Mouse (Mus musculus) testis, postnatal 14 days (tissue): Measurements from ENCODE around the gene Fgfr1op2.
"Not testable (repeated sequence)": the region's sequence is repeated elsewhere in the genome, so short reads cannot be mapped to it uniquely, and the experiment has no call there.

Source experiments
- DNase-seq: peaks from one replicate; pipeline ENCODE4 v3.0.0; 2021; ENCODE audit warnings: low spot score

Gene Fgfr1op2

DNA sequence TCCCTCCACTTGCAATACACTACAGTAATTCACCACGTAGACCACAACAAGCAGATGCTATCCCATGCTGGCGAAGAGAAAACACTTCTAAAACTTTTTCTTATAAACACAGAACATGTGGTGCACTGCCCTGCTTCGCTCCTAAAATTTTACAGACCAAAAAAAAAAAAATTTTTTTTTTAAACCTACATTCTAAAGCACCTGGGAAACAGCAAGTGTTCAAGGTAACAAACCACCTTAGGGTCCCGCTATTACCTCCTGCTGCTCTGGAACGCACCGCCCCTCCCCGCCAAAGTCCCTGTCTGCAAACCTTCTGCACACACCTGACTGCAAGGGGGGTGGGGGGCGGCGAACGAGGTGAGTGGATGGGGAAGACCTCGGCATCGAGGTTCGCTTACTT is at the start of gene Fgfr1op2:
Fgfr1op2 (plus strand) TSS at position 301 of the 400 bp plus-strand sequence.
- DNase-seq: no peak

DNA sequence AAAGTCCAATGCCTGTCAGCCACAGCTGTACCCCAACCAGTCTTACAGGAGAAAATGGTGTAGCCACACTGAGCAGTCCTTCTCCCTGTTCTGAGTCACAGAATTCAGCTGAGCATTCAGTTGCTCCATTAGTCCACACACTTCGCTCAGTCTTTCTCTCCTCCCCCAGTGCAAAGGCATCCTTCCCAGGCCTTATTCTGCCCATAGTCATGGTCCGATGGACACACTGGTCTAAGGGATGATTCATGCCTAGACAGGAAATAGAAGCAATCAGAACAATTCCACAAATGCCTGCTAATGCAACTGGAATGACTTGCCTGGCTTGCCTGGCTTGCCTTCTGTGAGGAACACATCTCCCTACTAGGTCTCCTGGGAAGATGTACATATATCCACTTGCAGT is 49.5 kb upstream of the Fgfr1op2 start:
- DNase-seq: no peak

DNA sequence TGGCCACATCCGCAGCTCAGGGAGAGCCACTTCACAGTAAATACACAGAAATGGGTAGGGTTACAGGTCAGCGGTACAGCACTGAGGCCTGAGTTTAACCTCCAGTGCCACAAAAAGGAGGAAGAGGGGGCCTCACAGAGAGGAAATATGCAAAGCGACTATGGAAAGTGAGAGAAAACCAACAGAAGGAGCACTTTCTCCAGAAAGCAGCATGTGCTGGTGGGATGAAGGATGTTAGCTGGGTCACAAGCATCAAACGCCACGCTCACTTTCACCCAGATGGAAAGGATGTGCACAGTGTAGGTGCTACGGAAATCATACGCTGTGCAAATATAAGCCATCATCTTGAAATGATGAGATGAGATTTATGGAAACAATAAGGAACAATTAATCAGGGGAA is 46.6 kb upstream of the Fgfr1op2 start:
- no peak for DNase-seq

DNA sequence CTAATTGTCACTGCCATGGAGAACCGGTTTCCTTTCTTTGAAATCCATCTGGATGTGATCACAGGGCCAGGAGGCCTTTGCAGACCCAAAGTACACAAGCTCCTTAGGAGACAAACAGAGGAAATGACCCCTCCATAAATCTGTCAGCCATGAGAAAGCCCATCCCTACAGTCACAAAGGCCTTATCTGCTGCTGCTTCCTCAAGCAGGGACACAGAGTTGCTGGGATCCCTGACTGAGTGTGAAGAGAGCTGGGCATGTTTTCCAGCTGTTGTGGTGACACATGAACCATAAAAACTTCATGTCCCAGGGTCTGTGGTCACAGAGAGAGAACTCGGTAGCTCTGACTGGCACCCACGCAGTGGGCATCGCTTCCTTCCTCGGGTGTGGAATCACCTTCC is 46.2 kb upstream of the Fgfr1op2 start:
- no peak for DNase-seq

DNA sequence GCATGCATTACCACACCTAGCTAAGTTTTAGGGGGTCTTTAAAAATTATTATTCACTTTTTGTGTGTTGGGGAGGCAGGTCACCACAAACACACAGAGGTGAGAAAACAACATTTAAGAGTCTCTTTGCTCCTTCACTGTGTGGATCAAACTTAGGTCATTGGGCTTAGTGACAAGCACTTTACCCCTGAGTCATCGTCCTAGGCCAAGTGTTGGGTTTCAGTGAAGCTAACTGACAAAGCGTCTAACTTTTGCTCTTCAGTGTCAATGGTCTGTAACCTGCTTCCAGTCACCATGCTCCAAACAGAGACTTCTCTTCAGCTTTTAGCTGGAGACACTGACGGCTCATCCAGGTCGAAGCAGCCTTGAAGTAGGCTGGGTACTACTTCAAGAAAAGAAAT is 43.9 kb upstream of the Fgfr1op2 start:
- DNase-seq: no peak

DNA sequence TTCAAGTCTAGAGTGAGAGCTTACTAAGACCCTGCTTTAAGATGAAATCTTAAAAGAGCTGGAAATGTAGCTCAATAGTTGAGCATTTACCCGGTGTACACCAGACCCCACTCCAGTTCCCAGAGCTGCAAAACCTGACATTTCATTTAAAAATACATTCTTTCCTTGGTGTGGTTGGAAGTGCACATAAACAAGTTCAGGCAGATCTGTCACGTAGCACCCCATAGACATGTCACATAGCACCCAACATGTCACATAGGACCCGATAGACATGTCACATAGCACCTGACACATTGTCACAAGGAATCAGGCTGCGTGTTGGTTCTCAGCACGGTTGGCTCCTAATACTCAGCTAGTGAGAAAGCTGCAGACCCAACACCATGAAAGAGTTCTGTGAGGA is 41.5 kb upstream of the Fgfr1op2 start:
- no peak for DNase-seq

DNA sequence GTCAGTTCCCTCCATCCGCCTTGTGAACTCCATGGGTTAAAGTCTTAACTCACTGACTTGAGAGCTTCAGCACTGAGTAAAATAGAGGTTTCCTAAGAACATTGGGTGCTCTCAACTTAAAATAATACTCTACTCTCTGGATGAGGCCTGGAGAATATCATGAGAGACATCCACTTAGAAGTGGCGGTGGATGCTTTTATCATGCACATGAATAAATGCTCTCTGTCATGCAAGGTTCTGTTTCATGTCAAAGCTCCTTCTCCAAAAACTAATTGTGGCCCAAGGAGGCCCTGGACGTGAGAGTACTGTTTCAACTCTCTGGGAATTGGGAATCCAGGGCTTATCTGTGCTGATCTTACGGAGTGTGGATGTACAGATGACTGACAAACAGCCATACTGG is 39.9 kb upstream of the Fgfr1op2 start:
- DNase-seq: no peak

DNA sequence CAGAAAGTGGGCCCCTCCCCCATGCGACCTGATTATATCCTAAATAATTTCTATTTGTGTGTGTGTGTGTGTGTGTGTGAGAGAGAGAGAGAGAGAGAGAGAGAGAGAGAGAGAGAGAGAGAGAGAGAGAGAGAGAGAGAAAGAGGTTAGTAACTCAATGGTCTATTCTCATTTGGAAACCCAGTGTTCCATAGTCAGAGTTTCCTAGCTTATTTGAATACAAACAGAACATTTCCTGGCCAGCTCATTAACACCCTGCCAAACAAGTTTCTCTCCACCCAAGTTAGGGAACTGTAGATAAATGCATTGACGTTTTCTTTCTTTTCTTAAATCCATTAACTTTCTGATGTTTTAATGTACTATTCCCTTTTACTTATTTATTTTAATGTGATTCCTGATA is 38.9 kb upstream of the Fgfr1op2 start:
- DNase-seq: no peak

DNA sequence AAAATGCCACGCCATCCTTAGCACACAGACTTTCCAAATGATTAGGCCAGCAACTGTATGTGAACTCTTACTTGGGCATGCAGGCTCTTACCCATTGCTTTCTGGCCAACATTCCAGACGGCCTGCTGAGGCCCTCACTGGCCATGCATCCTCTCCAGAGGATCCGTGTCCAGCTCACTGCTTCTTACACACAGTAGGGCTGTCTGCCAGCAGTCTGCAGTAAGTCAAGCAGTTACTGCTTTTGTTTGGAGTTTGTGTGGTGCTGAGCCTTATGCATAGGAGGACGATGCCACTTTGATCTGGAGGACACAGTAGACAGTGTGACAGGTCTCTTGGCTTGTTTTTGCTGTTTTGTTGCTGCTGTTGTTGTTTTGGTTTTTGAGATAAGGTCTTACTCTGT is 38.3 kb upstream of the Fgfr1op2 start:
- no peak for DNase-seq

DNA sequence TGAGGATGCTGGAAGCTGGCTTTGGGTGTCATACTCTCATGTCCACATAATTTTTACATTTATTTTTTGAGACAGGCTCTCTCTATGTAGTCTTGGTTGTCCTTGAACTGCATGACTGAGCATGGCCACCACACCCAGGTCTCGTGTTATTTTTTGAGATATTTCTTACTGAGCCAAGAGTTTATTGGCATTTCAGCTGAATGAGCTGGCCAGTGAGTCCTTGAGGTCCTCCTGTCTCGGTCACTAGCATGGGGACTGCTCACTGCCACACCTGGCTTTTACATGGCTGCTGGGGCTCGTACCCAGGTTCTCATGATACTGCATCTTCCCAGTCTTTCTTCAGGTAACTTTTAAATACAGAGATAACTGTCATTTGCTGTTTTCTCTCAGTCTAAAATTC is 36.6 kb upstream of the Fgfr1op2 start:
- DNase-seq: no peak

DNA sequence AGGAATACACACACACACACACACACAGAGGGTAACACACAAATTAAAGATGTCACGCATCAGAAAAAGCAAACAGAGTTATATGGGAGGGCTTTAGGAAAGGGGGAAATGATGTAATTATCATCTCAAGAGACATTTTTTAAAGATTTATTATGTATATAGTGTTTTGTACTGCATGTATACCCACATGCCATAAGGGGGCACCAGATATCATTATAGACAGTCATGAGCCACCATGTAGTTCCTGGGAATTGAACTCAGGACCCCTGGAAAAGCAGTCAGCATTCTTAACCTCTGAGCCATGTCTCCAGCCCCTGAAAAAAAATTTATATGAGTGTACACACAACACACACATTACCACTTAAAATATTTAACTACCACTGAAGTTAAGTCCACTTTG is 32.4 kb upstream of the Fgfr1op2 start:
- no peak for DNase-seq

DNA sequence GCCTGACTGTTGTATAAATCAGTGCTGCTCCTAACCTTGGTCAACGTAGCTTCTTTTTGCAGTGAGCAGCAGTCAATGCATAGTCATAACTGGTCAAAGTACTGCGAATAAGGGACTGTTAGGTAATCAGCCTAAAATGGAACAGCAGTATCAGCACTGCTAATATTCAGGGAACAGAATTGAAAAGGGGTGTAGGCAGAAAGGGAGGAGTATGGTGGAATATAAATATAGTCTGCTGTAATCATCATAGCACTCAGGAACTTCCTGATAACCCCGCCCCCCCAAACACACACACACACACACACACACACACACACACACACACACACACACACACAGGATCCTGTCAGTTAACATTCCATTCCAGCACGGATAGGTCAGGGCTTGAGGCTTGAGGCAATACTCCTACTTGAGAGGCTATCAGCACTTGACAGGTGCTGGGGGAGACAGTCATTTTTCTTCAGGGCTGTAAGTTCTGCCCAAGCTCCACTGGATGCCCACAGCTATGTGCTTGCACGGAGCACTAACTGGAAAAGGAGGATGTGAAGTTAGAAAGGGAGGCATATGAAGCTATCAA is 31.6 kb upstream of the Fgfr1op2 start:
- DNase-seq: no peak

DNA sequence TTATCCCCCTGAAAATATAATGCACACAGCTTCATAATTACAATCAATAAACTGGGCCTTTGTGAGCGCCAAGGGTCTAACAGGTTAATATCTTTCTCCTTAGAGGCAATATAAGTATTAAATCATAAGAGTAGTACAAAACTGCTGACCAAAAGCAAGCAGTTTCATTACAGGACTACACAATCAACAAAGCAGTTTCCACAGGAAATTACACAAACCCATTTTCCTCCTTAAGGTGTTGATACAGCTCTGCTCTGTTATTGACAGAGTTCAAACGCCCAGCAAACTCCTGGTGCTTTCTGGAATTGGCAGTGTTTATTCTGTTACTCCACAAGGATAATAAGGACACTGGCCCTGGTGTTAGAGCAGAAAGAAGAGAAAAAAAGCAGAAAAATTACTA is 26.6 kb upstream of the Fgfr1op2 start:
- no peak for DNase-seq

DNA sequence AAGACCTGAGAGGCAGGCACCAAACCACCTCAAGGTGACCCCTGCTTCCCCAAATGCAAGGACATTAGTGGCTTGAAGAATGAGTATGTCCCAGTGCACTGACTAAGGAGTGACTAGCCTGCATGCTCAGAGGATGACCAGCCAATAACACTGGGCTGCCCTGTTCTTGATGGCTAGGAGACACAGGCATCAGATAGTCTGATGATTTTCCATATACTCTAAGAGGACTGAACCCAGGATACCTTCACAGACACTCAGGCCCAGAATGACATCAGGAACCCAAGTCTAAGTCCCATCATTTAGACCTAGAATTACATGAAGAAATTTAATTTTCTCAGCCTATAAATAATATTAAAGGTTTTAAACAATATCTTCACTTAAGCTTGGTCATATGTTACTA is 25.7 kb upstream of the Fgfr1op2 start:
- DNase-seq: no peak

DNA sequence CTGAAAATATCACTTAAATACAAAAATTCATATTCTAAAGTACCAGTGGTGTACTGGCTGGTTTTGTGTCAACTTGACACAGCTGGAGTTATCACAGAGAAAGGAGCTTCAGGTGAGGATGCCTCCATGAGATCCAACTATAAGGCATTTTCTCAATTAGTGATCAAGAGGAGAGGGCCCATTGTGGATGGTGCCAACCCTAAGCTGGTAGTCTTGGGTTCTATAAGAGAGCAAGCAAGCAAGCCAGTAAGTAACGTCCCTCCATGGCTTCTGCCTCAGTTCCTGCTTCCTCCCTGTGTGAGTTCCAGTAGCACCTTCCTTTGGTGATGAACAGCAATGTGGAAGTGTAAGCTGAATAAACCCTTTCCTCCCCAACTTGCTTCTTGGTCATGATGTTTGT is 14.5 kb upstream of the Fgfr1op2 start:
- not testable (repeated sequence) for DNase-seq

DNA sequence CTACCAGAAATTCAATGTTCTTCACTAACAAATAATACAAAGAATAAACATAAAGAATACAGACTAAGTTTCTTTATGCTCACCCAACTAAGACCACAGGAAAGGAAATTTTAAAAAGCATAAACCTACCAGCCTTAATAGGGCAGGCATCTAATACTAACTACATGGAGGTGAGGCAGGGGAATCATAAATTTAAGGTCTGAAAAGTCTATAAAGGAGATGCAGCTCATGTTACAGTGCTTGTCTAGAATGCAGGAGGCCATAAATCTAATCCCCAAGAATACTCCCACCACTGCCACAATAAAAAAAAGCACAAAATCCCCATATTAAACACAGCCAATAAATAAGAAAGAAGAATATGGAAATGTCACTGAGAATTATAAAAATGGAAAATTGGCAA is 4.9 kb upstream of the Fgfr1op2 start:
- DNase-seq: no peak

DNA sequence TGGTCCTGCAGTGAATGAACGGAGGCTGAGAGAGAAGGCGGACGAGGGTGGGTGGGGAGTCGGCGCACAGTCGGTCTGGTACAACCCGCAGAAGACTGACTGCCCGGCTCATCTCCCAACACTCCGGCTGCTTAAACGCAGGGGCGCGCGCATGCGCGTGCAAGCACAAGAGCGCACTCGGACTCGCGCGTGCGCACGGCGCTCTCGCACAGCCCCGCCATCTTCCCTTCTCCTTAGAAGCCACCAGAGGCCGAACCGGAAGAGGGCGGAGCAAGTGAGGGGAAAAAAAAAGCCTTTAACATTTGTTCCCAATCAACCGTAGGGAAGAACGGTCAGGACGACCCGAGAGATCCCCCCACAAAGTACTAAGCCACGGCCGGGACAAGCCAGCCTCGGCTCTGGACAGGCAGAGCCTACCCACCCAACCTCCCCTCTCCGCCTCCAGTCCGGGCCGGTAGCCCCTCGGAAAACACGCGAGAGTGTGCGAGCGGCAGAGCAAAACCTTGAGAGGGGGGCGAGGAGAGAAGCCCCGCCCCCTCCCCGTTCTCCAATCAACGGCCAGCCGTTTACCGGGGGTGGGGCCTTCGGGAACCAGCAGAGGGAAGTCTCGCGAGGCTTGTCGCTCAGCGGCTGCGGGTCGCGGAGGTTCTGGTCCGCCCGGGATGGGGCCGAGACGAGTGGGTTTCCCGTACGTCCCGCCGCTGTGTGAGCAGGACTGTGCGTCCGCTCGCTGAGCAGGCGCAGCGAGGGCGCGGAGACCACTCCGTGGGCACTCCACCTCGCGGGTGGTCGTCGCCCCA is 507 bp downstream of the Fgfr1op2 start, which contains the start of gene Ints13:
Ints13 (minus strand) TSS at position 526 of the 800 bp plus-strand sequence.
- DNase-seq: peak; percentile 98

DNA sequence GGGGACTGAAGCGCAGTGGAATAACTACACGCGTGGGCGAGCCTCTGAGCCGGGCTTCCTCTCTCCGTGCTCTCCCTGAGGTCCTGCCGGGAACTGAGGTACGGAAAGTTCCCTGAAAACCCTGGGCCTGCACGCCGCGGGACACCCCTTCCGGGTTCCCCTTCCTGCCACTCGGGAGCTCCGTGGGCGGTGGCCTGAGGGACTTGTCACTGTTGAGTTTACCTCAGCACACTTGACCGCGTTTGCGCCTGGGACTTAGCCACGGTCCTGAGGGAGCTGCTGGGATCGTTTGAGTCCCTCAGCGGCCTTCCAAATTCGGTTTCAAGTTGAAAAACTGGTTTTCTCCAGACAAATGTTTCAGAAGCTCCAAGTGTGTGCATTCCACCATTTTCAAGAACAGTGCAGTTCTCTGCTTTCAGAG is 1.1 kb downstream of the Fgfr1op2 start:
- peak; percentile 82 for DNase-seq

DNA sequence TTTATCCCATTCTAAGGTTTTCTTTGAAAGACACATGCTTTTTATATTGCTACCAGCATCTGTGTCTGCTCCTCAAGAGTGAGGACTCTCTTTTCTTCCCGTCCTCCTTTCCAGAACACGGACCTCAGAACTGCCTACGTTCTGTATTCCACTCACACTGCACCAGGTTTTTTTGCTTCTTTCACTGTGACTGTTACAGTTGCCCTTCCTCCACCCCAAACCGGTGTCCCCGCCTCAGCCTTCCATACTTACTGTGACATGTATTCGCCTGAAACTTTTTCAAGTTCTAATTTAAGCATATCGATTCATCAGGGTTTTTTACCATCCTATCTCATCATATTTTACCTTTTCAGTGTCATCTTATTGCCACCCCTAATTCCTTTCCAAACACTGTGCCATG is 1.6 kb downstream of the Fgfr1op2 start:
- DNase-seq: no peak

DNA sequence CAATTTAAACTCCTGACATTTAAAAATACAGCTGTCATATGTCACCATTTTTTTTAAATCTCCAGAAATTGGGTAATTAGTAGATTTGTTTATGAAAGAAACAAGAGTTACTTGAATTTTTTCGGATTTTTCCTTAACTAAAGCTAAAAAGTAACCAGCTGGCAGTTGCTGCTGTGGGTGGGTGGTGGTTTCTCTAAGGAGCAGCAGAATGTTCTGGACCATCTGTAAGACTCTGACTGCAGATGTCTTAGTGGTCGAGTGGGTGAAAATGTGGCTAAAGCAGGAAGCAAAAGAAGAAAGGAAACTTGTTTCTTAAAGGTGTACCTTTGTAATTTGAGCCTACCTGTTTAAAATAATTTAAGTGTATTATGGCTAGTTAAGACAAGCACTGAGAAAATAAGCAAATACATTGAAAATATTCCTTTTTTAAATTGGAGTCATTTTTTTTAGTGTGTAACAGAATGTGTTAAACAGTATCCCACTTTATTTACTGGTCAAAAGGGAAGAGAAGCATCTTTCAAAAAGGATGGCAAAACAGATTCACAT is 3.5 kb downstream of the Fgfr1op2 start:
- DNase-seq: no peak

DNA sequence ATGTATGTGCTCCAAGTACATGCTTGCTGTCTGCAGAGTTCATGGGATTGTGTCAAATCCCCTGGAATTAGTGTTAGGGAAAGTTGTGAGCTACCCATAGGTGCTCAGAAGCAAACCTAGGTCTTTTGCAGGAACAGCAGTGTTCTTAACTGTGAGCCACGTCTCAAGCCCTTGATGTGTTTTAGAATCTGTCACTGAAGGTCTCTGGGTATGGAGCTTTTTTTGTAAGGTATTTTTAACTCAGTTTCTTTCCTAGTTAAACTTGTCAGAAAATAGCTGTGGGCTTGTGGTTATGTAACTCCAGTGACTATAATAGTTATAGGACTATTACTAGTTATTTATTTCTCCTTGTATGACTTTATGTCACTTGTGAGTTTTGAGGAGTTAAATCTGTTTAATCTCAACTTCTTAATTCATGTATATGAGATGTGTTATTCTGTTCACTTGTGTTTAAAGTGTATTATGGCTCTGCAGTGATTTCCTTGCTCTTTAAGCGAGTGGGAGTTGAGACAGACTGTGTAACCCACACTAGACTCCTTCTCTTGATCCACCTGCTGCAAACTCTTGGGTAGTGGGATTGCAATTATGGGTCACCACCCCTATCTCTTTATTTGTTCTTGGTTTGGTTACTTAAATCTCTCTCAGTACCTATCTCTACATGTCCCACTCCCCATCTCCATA is 6.5 kb downstream of the Fgfr1op2 start:
- no peak for DNase-seq

DNA sequence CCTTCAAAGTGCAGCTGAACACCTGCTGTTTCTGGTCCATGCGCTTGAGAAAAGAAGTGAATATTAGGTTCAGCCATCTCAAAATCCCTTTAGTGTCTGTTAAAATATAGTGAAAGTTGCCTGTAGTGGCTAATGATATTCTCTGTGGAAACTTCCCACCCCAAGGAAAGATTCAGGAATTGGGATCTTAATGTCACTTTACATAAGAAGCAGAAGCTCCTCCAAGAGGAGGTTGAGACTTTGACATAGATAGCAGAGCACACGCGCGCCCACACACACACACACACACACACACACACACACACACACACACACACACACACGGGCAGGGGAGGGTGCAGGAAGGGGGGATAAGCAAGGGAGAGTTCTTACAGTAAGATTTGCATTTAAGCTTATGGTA is 8.1 kb downstream of the Fgfr1op2 start:
- no peak for DNase-seq

DNA sequence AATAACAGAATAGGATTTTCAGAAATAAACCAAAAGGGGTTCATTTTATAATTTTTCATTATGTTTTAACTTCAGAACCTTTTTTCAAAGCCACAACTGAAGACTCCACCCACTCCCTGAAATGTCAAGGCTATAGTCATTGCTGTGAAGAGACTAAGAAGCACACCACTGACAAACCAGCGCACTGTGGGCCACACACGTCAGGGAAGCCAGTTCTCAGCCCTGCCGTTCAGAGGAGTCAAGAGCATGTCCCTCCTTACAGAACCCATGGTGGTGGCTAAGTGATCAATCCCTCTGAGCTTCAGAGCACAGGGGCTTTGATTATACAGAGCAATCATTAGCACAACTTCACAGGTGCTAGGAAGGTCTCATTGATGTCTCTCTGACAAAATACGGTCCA is 25.6 kb downstream of the Fgfr1op2 start:
- DNase-seq: no peak
